Mouse (Mus musculus): ENCODE data around the gene Clec2g. TPM values are rescaled to one million over a fixed set of nuclear protein-coding genes. Genes with fewer than 3 reads are reported as not detected.
"Not testable (repeated sequence)": the region's sequence is repeated elsewhere in the genome, so short reads cannot be mapped to it uniquely, and the experiment has no call there.

Clec2g gene
- polyA plus RNA-seq, 1 experiment, result 0.66 TPM

GRCm38 (mm10) chr6:128970508-128971393 is 36.6 kb downstream of the Clec2g start:
- DNase-seq (ENCODE audit: extremely low spot score in 1 of 2, low spot score in 1 of 2), result not testable (repeated sequence)

GRCm38 (mm10) chr6:128971394-128972039 is 37.3 kb downstream of the Clec2g start:
- DNase-seq (ENCODE audit: extremely low spot score in 1 of 2, low spot score in 1 of 2), result no peak

GRCm38 (mm10) chr6:128972156-128972555 is 38.0 kb downstream of the Clec2g start:
- no peak for DNase-seq (ENCODE audit: extremely low spot score in 1 of 2, low spot score in 1 of 2)

DNA sequence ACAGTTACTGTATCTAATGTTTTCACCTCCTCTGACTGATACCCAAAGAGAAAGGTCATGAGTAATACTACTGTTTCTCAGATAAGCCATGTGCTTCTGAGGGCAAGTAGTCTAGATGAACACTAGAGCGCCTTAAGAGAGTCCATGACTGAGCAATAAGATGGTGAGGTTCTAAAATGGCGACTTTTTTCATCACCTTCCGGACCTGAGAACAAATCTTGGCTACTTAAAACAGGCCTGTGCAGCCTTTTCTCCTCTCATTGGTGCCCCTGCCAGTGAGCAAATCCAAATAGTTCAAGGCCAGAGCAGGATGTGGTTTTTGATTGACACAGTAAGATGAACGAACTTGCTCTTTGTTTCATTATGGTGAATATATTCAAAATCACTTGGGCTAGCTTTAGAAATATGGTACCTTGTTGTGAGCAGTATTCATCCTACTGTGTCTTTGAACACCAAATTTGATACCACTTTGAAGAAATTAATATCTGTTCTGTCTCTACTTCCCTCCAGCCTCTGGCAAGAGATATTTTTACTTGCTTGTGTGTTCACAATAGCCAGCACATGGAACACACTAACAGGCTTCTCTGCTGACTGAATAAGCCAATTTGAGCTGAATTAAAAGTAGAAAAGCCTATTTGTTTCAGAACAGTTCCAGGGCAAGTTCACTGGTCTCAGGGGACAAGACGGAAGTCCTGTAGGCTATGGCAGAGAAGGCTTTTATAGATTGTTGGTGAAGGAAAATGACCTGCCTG is 38.7 kb downstream of the Clec2g start:
- DNase-seq (ENCODE audit: extremely low spot score in 1 of 2, low spot score in 1 of 2), result no peak

GRCm38 (mm10) chr6:128973439-128973697 is 39.2 kb downstream of the Clec2g start:
- no peak for DNase-seq (ENCODE audit: extremely low spot score in 1 of 2, low spot score in 1 of 2)

- not testable (repeated sequence) for DNase-seq (ENCODE audit: extremely low spot score in 1 of 2, low spot score in 1 of 2)
These were observed 40.7 kb downstream of the Clec2g start for GRCm38 (mm10) chr6:128974850-128975249.

- DNase-seq (ENCODE audit: extremely low spot score in 1 of 2, low spot score in 1 of 2), result no peak
These were observed 42.0 kb downstream of the Clec2g start for GRCm38 (mm10) chr6:128976194-128976593.

GRCm38 (mm10) chr6:128981951-128982541 is 47.9 kb downstream of the Clec2g start:
- not testable (repeated sequence) for DNase-seq (ENCODE audit: extremely low spot score in 1 of 2, low spot score in 1 of 2)

- DNase-seq (ENCODE audit: extremely low spot score in 1 of 2, low spot score in 1 of 2), result no peak
These were observed 58.2 kb downstream of the Clec2g start for GRCm38 (mm10) chr6:128992337-128992736.

- DNase-seq (ENCODE audit: extremely low spot score in 1 of 2, low spot score in 1 of 2), result no peak
These were observed 58.6 kb downstream of the Clec2g start for GRCm38 (mm10) chr6:128992753-128993152.

DNA sequence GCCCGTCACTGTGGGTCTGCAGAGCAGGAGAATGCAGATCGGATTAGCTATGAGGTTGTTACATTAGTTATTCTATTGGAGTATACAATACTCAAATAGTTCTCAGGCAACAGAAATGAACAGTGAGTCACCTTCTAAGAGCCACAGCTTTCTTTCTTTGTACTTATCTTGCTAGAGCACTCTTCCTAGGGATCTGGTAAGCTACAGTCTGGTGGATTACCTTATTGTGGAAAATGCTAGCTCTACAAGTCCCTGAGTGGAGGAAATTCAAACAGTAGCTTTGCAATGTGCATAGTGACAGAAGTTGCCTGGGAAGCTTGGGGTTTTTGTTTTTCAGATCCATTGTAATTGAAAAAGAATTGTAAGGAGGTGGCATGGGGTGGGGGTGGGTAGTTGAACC is 59.0 kb downstream of the Clec2g start:
- DNase-seq (ENCODE audit: extremely low spot score in 1 of 2, low spot score in 1 of 2), result no peak

GRCm38 (mm10) chr6:128994336-128994735 is 60.2 kb downstream of the Clec2g start:
- DNase-seq (ENCODE audit: extremely low spot score in 1 of 2, low spot score in 1 of 2), result no peak

- DNase-seq (ENCODE audit: extremely low spot score in 1 of 2, low spot score in 1 of 2), result no peak
These were observed 60.6 kb downstream of the Clec2g start for GRCm38 (mm10) chr6:128994742-128995141.

DNA sequence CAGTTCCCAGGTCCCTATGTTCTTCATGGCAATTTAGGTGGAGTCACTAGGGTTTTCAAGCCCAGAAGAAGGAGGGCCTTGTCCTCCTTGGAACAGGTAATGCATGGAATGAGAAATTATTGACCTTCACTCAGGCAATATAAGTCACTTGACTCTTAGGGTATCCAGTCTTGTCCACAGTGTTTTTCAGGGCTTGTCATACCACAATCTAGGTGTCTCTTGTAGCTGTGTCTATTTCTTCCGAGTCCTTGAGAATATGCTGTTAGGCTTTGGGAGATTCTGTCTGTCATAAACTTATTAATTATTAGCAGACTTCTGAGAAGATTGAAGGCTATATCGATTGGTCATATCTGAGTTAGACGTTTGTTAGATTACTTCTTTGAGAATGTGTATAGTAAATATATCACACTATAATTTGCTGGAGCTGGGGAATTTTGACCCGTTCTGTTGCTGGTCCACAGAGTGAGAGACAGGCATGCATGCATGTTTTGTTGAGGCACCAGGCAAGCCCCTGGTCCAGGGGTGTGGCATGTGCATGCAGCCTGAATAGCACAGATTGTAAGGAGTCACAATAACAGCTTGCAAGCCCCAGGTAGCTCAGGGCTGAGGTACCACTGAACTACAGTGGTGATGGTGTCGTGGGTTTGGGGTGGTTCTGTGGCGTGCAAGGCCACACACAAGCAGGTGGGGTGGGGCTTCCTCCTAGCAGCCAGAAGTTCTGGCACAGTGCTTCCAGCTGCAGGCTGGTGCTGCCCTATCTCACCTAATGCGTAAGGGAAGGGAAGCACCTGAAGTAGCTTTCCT is 61.3 kb downstream of the Clec2g start:
- DNase-seq (ENCODE audit: extremely low spot score in 1 of 2, low spot score in 1 of 2), result no peak

DNA sequence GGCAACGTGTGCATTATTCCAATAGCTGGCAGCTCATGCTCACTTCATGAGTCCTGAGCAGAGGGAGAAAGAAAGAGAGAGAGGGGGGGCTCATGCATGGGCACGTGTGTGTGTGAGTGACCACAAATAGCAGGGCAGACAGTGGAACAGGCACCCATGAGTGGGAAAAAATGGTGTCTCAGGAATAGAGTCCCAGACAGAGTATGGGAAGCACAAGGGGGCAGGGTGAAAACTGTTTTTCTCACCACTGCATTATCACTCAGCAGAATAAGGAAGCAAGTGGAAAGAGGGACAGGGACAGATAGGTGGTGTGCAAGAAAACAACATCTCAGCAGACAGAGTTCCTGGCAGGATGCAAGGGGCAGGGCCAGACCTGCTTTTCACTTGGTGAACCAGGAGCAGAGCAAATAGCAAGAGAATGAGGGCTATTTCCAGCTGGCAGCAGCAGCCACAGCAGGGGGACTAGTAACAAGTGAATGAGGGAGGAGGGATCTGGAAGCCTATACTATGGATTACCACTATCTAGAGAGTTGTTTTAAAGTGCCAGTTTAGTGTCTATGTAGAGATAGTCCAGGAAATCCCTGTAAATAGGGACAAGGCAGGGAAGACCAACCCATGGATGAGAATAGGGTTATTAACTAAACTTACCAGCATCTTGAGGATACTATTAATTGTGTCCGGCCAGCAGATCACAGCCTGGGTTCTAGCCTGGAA is 62.0 kb downstream of the Clec2g start:
- no peak for DNase-seq (ENCODE audit: extremely low spot score in 1 of 2, low spot score in 1 of 2)

- DNase-seq (ENCODE audit: extremely low spot score in 1 of 2, low spot score in 1 of 2), result no peak
These were observed 62.7 kb downstream of the Clec2g start for GRCm38 (mm10) chr6:128996768-128997442.

DNA sequence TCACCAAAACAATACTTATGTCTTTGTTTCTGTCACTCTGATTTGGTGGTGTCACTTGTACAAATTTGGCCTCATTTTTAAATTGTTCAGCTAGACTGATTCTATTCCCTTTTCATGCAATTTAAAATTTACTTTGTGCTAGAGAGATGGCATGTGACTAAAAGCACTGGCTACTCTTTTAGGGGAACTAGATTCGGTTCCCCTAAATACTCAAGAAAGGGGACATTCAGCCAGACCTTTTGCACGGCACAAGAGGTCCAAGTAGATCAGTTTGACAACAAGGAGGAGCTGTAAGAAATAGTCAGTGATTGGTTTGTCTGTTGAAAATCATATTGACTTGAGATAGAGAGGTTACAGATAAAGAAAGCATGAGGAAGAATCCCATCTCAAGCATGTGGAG is 67.2 kb downstream of the Clec2g start:
- no peak for DNase-seq (ENCODE audit: extremely low spot score in 1 of 2, low spot score in 1 of 2)

DNA sequence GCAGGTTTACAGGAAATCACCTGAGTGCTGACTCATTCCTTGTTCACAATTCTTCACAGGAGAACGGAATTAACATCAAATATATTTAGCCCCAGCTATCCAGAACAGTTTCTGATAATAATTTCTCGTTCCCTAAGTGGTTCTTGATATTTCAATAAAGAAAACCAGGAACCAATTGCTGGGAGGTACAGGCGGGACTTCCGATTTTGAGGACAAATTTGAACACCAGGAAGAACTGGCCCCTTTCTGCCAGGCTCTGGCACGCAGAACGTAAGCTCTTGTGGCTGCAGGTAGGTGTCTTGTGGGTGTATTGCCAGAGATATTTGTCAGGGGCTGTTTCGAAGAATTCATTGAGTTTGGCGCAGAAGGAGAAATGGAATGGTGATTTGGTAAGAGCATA is 74.4 kb downstream of the Clec2g start:
- DNase-seq (ENCODE audit: extremely low spot score in 1 of 2, low spot score in 1 of 2), result no peak

All from frontal cortex, adult 2 months (tissue).